Mouse (Mus musculus) G1E (cell line): ENCODE data around the gene Rragd.

Source experiments
- CTCF ChIP-seq: IDR thresholded peaks from 2 replicates; pipeline ENCODE4 v1.5.1; 2012; ENCODE audit warnings: low read depth, low read length, inconsistent platforms, mixed read lengths
- GATA1 ChIP-seq: IDR thresholded peaks from 2 replicates; pipeline ENCODE4 v1.6.1; 2012; ENCODE audit warnings: borderline replicate concordance, low read length, inconsistent platforms, mixed read lengths
- POLR2AphosphoS5 ChIP-seq: IDR thresholded peaks from 2 replicates; pipeline ENCODE4 v1.6.1; 2012; ENCODE audit warnings: low read depth, low read length, inconsistent platforms; ENCODE audit not compliant: insufficient replicate concordance
- TAL1 ChIP-seq: conservative IDR thresholded peaks from 2 replicates; pipeline ENCODE4 v1.6.1; 2012; ENCODE audit warnings: low read depth, low read length, inconsistent platforms, mixed read lengths

- TF ChIP-seq CTCF (no peak), GATA1 (no peak), TAL1 (no peak), POLR2AphosphoS5 (no peak)
These were observed 46.0 kb upstream of the Rragd start for GRCm38 (mm10) chr4:32936762-32937341.
